Mouse (Mus musculus): ENCODE results near the gene Arntl.

- TF ChIP-seq CTCF (IDR thresholded peaks at IDR 0.05; ENCODE audit: low read depth) (no peak), EP300 (IDR thresholded peaks at IDR 0.05; ENCODE audit: low read depth) (0 out of 2 replicates have a peak, but pooled peaks have one; percentile 9)
Measured at GRCm38 (mm10) chr7:113197161-113197775, 10.0 kb upstream of the Arntl start.

Data from liver, embryonic 14.5 days (tissue).